Mouse (Mus musculus) fibroblast of lung, adult 2 months (primary cell): ENCODE measurements around the gene Itga2b.

Experiments
- DNase-seq: peaks from one replicate; pipeline ENCODE4 v3.0.0-alpha.2; 2011; ENCODE audit warnings: low read depth

The Itga2b gene

DNA sequence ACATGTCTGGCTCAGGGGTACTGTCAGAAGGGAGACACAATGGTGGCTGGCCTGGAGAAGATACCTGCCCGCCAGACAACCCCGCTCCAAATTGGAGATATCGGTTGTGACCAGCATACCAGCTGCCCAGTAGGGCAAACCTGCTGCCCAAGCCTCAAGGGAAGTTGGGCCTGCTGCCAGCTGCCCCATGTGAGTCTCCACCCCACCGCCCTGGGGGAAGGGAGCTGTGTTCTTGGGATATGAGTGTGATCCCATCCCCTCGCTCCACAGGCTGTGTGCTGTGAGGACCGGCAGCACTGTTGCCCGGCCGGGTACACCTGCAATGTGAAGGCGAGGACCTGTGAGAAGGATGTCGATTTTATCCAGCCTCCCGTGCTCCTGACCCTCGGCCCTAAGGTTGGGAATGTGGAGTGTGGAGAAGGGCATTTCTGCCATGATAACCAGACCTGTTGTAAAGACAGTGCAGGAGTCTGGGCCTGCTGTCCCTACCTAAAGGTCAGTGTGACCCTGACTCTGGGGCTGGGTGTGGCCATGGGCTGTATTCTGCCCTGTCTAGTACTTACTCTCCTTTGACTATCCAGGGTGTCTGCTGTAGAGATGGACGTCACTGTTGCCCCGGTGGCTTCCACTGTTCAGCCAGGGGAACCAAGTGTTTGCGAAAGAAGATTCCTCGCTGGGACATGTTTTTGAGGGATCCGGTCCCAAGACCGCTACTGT lies 34.0 kb downstream of the Itga2b start:
- DNase-seq = no peak

- no peak for DNase-seq
These were observed 34.9 kb downstream of the Itga2b start for GRCm38 (mm10) chr11:102434816-102435705.

DNA sequence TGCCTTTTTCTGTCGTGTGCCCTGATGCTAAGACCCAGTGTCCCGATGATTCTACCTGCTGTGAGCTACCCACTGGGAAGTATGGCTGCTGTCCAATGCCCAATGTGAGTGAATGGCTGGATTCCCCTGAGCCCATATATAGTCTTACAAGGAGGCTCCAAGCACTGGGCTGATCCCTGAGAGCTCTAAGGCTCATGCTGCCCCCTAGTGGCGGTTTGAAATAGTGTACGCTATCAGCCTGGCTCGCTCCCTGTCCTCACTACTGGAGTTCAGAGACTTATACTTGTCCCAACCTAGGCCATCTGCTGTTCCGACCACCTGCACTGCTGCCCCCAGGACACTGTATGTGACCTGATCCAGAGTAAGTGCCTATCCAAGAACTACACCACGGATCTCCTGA lies 35.5 kb downstream of the Itga2b start:
- DNase-seq = no peak

GRCm38 (mm10) chr11:102433866-102434265 lies 36.1 kb downstream of the Itga2b start:
- no peak for DNase-seq

- DNase-seq = no peak
These were observed 37.0 kb downstream of the Itga2b start for GRCm38 (mm10) chr11:102432896-102433295.

GRCm38 (mm10) chr11:102432115-102432843 lies 37.6 kb downstream of the Itga2b start:
- no peak for DNase-seq

- DNase-seq = no peak
These were observed 38.2 kb downstream of the Itga2b start for GRCm38 (mm10) chr11:102431728-102432114.

- DNase-seq = no peak
These were observed 38.8 kb downstream of the Itga2b start for GRCm38 (mm10) chr11:102431018-102431645.

DNA sequence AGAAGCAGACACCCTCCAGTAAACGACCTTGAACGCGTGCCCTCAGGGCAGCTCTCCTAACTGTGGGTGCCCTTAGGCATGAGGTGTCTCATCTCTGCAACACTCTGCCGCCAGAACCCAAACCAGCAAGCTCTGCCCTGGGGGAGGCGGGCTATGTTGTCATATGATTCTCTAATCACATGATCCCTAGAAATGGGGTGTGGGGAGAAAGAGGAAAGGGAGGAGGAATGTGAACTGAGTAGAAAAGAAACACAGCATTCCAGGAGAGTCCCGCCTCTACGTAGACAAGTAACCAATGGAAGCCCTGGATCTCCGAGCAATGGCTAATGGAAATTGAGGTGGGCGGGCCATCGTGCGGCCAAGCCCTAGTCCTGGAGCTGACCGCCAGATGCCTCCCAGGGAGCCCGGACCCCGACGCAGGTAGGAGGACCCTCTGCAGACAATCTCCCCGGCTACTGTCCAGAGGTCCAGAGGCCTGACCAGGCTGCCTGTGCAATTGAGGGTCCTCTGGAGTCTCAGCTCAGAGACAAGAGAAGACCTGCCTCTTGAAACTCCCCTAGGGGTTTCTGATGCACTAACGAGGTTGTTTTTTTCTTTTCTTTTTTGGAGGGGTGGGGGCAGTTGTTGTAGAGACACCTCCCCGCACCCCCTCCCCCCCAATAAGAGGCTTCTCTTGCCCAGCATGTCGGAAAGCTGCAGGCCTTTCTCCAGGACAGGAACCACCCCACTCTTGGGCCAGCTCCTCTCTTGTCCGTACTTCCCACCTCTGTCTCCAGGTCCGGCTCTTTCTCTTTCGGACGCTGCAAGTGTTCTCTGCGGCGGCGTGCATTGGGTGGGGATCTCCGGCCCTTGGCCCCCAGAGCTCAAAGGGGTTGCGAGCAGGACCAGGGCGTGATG lies 39.6 kb downstream of the Itga2b start, which contains the start of gene Grn:
Grn (plus strand) TSS at position 195 of the 897 bp plus-strand sequence.
- DNase-seq = peak; percentile 96

- no peak for DNase-seq
These were observed 40.4 kb downstream of the Itga2b start for GRCm38 (mm10) chr11:102429551-102429950.

- no peak for DNase-seq
These were observed 40.9 kb downstream of the Itga2b start for GRCm38 (mm10) chr11:102428981-102429540.

DNA sequence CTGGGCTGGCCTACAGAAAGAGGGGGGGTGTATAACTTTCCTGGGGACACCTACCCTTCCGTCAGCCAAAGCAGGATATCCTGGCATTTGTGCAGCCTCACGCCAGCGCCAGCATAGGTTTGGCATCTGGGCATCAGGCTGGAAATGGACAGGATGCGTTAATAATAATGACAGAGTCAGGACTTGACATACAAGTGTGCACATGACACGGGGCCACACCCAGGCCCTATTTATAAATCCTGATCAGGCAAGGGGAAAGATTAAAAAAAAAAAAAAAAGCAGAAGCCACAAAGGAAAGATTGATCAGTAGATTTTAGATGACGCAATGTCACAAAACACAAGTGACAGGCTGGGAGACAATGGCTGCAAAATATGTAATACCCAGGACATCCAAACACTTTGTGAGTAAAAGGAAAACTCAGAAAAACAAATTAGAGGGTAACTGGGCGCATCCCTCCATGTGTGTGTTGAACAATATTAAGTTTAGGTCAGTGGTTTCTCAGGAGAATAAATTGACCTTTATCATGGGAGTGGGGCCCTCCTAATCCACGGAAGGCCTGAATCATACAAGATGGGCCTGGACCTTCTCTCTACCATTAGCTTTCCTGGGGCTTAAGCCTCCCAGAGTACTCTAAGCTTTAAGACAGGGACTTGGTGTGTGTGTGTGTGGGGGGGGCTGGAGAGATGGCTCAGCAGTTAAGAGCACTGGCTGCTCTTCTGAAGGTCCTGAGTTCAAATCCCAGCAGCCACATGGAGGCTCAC lies 44.2 kb downstream of the Itga2b start:
- no peak for DNase-seq

DNA sequence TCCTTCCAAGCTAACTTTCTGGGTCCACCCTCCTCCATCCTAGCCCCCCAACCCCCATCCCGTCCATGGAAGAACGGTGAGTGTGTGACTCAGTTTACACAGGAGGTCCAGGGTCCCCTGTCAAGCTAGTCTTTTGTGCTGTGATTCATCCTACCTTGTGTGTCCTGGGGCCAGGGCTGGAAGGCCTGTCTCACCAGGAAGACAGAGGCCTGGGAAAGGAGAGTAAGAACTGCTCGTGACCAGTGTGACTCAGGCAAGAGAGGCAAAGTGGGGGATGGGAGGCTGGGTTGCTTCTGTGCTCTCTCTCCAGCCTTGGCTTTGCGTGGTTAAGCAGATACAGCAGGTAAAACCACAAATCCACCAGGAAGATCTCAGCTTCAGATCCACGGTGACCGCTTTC lies 45.3 kb downstream of the Itga2b start:
- no peak for DNase-seq

- DNase-seq = no peak
These were observed 48.4 kb downstream of the Itga2b start for GRCm38 (mm10) chr11:102421559-102421958.

- DNase-seq = no peak
These were observed 51.0 kb downstream of the Itga2b start for GRCm38 (mm10) chr11:102418887-102419286.

DNA sequence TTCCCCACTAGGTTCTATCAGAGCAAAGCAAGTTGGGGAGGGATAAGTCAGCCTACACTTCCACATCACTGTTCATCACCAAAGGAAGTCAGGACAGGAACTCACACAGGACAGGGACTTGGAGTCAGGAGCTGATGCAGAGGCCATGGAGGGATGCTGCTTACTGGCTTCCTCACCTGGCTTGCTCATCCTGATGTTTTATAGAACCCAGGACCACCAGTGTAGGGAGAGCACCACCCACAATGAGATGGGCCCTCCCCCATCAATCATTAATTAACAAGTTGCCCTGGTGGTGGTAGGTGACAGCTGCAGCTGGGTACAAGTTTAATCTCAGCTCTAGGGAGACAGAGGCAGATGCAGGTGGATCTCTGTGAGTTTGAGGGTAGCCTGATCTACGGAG lies 52.8 kb downstream of the Itga2b start:
- DNase-seq = no peak

GRCm38 (mm10) chr11:102415034-102415802 lies 54.7 kb downstream of the Itga2b start:
- DNase-seq = no peak

DNA sequence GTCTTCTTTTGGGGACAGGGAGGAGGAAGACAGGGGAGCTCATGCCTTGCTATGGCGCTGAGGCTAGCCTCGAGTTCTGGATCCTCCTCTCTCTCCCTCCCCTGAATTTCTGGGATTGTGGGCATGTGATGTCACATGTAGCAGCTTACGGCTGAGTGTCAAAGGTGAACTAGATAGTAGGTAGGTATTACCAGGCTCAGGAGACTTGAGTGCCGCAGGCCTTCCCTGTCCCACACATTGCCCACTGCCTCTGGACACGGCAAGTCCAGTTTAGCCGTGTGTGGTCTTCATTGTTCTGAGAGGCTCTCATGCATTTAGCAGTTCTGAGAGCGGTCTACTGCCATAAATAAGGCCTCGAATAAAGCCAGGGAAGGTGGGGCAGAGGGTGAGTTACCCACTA lies 56.9 kb downstream of the Itga2b start:
- DNase-seq = no peak

- peak; percentile 71 for DNase-seq
These were observed 58.2 kb downstream of the Itga2b start for GRCm38 (mm10) chr11:102411704-102412103.
